9 mouse cellular contexts compared by ENCODE assay signal in the genomic region with DNA sequence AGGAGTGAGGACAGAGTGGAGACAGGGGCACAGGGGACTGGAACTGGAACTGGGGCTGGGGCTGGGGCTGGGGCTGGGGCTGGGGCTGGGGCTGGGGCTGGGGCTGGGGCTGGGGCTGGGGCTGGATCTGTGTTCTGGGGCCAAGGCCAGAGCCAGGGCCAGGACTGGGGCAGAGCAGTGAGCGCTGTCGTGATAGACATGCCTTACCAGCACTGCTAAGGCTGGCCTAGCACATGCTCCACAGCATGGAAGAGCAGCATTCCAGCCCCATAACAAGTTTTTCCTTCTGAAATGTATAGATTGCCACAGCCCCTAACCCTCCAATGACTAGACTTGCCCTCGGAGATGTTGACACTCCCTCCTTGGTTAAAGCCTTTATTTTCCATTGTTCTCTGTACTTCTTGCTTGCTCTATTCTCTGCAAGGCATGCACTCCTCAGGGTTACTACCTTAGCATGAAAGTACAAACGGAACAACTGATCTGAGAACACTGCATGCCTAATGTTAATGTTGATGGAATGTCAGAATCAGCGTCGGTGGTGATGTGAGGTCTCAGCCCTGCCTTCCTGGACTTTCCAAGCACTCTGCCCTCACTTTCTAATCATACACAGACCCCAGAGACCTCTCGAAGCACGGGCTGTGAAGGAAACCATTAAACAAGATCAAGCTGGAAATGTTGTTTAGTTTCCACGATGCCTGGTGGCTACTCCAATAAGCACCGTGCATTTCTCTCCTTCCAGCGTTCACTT.
DNase-seq lines count a peak whose midpoint lies in the region; ATAC-seq and TF ChIP-seq lines count a peak whose summit lies in the region.
"Had no signal": no experiment of that assay in that cellular context is flagged by ENCODE, and none has a peak within 500 bp of the region (broad histone marks: within the 10 kb centered on the region; RNA-seq: fewer than 3 reads in every experiment).

No protein-coding gene starts in this region.

- H3K4me2 ChIP-seq in kidney, embryonic 15.5 days, result peak overlapping the region; percentile 44
- peak overlapping the region; percentile 47 for H3K4me2 ChIP-seq in embryonic facial prominence, embryonic 14.5 days (ENCODE audit: low read depth, low read length)
- peak overlapping the region; percentile 56 for H3K4me2 ChIP-seq in heart, postnatal 0 days (ENCODE audit: low read depth, low read length)
- H3K4me2 ChIP-seq in midbrain, embryonic 12.5 days (replicated peaks), result no peak overlapping the region; the same call in 1 of the 2 replicates

- H3K9ac ChIP-seq in kidney, embryonic 15.5 days, result no peak overlapping the region
- H3K9ac ChIP-seq in embryonic facial prominence, embryonic 14.5 days (ENCODE audit: low read depth, low read length), result no peak overlapping the region
- H3K9ac ChIP-seq in heart, postnatal 0 days (replicated peaks; ENCODE audit: low read depth, low read length), result no peak overlapping the region
- no peak overlapping the region for H3K9ac ChIP-seq in midbrain, embryonic 12.5 days (replicated peaks)

- no peak for TF ChIP-seq EP300 in heart, postnatal 0 days (IDR thresholded peaks at IDR 0.05; ENCODE audit: low read depth)

- H3K4me3 ChIP-seq in kidney, embryonic 15.5 days (replicated peaks), result 0 out of 2 replicates have a peak overlapping the region, but pooled peaks have one; percentile 3
- H3K4me3 ChIP-seq in embryonic facial prominence, embryonic 14.5 days (ENCODE audit: low read depth, low read length), result peak overlapping the region; percentile 19
- H3K4me3 ChIP-seq in heart, postnatal 0 days (ENCODE audit: low read depth, low read length), result peak overlapping the region; percentile 30
- no peak overlapping the region for H3K4me3 ChIP-seq in midbrain, embryonic 12.5 days
- no peak overlapping the region for H3K4me3 ChIP-seq in kidney, adult 2 months (ENCODE audit: insufficient read depth, low read depth, low read length)

- H3K36me3 ChIP-seq in kidney, embryonic 15.5 days, result no peaks in the 10 kb centered on the region
- H3K36me3 ChIP-seq in embryonic facial prominence, embryonic 14.5 days (ENCODE audit: control insufficient read depth, insufficient read depth, low read length), result no peaks in the 10 kb centered on the region
- no peaks in the 10 kb centered on the region for H3K36me3 ChIP-seq in heart, postnatal 0 days (replicated peaks; ENCODE audit: control insufficient read depth, insufficient read depth, low read length)
- no peaks in the 10 kb centered on the region for H3K36me3 ChIP-seq in midbrain, embryonic 12.5 days
- H3K36me3 ChIP-seq in kidney, adult 2 months (ENCODE audit: control insufficient read depth, insufficient read depth, low read length), result no peaks in the 10 kb centered on the region

- H3K9me3 ChIP-seq in kidney, embryonic 15.5 days (replicated peaks), result no peaks in the 10 kb centered on the region
- H3K9me3 ChIP-seq in embryonic facial prominence, embryonic 14.5 days (ENCODE audit: control insufficient read depth, low read length), result no peaks in the 10 kb centered on the region
- no peaks in the 10 kb centered on the region for H3K9me3 ChIP-seq in heart, postnatal 0 days (replicated peaks; ENCODE audit: control insufficient read depth, low read length)
- no peaks in the 10 kb centered on the region for H3K9me3 ChIP-seq in midbrain, embryonic 12.5 days

- no peaks in the 10 kb centered on the region for H3K27me3 ChIP-seq in kidney, embryonic 15.5 days
- H3K27me3 ChIP-seq in embryonic facial prominence, embryonic 14.5 days (replicated peaks; ENCODE audit: control insufficient read depth, insufficient read depth, low read length), result no peaks in the 10 kb centered on the region
- H3K27me3 ChIP-seq in heart, postnatal 0 days (ENCODE audit: control insufficient read depth, insufficient read depth, low read length), result no peaks in the 10 kb centered on the region
- H3K27me3 ChIP-seq in midbrain, embryonic 12.5 days, result no peaks in the 10 kb centered on the region
- H3K27me3 ChIP-seq in kidney, adult 2 months (replicated peaks; ENCODE audit: control insufficient read depth, insufficient read depth, low read length), result no peaks in the 10 kb centered on the region

- TF ChIP-seq POLR2A in kidney, adult 2 months (IDR thresholded peaks at IDR 0.05; ENCODE audit: low read depth, low read length), result no peak

- H3K27ac ChIP-seq in kidney, embryonic 15.5 days, result peak overlapping the region; percentile 56; the same call in 1 of the 2 replicates
- H3K27ac ChIP-seq in embryonic facial prominence, embryonic 14.5 days (replicated peaks; ENCODE audit: low read depth, low read length), result no peak overlapping the region
- H3K27ac ChIP-seq in heart, postnatal 0 days (ENCODE audit: low read depth), result peak overlapping the region; percentile 64
- H3K27ac ChIP-seq in midbrain, embryonic 12.5 days (replicated peaks), result no peak overlapping the region
- H3K27ac ChIP-seq in kidney, adult 2 months (ENCODE audit: insufficient read depth, low read depth, low read length), result no peak overlapping the region

- DNase-seq in kidney, adult 11 months, result no peak
- DNase-seq in embryonic facial prominence, embryonic 14.5 days (ENCODE audit: low spot score), result no peak
- DNase-seq in heart, postnatal 0 days (ENCODE audit: low spot score), result peak; percentile 40
- no peak for DNase-seq in layer of hippocampus, adult 9-10 months (ENCODE audit: low spot score)
- DNase-seq in gastrocnemius, adult 18-20 months (ENCODE audit: low spot score), result no peak
- DNase-seq in kidney, adult 2 months, result no peak
- DNase-seq: gastrocnemius, postnatal 36 days had no signal

- no peak for TF ChIP-seq CTCF in heart, postnatal 0 days (IDR thresholded peaks at IDR 0.05; ENCODE audit: low read depth)
- no peak for TF ChIP-seq CTCF in kidney, adult 2 months (conservative IDR thresholded peaks at IDR 0.05; ENCODE audit: insufficient read depth, insufficient read length, low read depth, low read length)

- H3K4me1 ChIP-seq in kidney, embryonic 15.5 days, result 0 out of 2 replicates have a peak, but pooled peaks cover 7% of the 10 kb centered on the region
- no peaks in the 10 kb centered on the region for H3K4me1 ChIP-seq in embryonic facial prominence, embryonic 14.5 days (ENCODE audit: control insufficient read depth, insufficient read depth, low read length)
- H3K4me1 ChIP-seq in heart, postnatal 0 days (ENCODE audit: control insufficient read depth, insufficient read depth), result peaks cover 17% of the 10 kb centered on the region; the same call in 1 of the 2 replicates
- H3K4me1 ChIP-seq in midbrain, embryonic 12.5 days, result peaks cover 6% of the 10 kb centered on the region; the same call in 1 of the 2 replicates
- H3K4me1 ChIP-seq in kidney, adult 2 months (ENCODE audit: control insufficient read depth, insufficient read depth, low read length), result no peaks in the 10 kb centered on the region

- peak; percentile 54; the same call in 1 of the 2 replicates for ATAC-seq in kidney, embryonic 15.5 days (replicated peaks; ENCODE audit: low FRiP score)
- ATAC-seq in embryonic facial prominence, embryonic 14.5 days (ENCODE audit: low read depth), result peak; percentile 37; the same call in 1 of the 2 replicates
- ATAC-seq in heart, postnatal 0 days (ENCODE audit: insufficient read depth, low read depth), result peak; percentile 71
- ATAC-seq in midbrain, embryonic 12.5 days (ENCODE audit: low FRiP score, low read depth), result peak; percentile 45; the same call in 1 of the 2 replicates

- 49% methylated on average over 11 of the region's 11 CpGs for WGBS in kidney, embryonic 15.5 days
- 37% methylated on average over 11 of the region's 11 CpGs for WGBS in embryonic facial prominence, embryonic 14.5 days
- WGBS in heart, postnatal 0 days, result 8% methylated on average over 11 of the region's 11 CpGs
- 76% methylated on average over 11 of the region's 11 CpGs for WGBS in midbrain, embryonic 12.5 days
- 49% methylated on average over 11 of the region's 11 CpGs for WGBS in kidney, adult 2 months

Comparison
In these comparisons a context has a peak if more than half of its experiments do, and no peak if none do; other contexts are left out.
1. H3K27ac ChIP-seq: peak in kidney, embryonic 15.5 days (single experiment) and heart, postnatal 0 days (single experiment); none in embryonic facial prominence, embryonic 14.5 days (single experiment), midbrain, embryonic 12.5 days (single experiment) and kidney, adult 2 months (single experiment).
2. H3K4me3 ChIP-seq: peak in kidney, embryonic 15.5 days (single experiment), embryonic facial prominence, embryonic 14.5 days (single experiment) and heart, postnatal 0 days (single experiment); none in midbrain, embryonic 12.5 days (single experiment) and kidney, adult 2 months (single experiment).
3. Peak in every context shown above with its lines, with median percentiles within 50 percentile points of each other: ATAC-seq.